Mouse (Mus musculus): ENCODE results near the gene Kcnq2. TPM values are rescaled to one million over a fixed set of nuclear protein-coding genes. Genes with fewer than 3 reads are reported as not detected.

Gene Kcnq2
- total RNA-seq (2021) = under 1 TPM in 1 of 2 experiments, not detected in 1; 0.29 TPM

DNA sequence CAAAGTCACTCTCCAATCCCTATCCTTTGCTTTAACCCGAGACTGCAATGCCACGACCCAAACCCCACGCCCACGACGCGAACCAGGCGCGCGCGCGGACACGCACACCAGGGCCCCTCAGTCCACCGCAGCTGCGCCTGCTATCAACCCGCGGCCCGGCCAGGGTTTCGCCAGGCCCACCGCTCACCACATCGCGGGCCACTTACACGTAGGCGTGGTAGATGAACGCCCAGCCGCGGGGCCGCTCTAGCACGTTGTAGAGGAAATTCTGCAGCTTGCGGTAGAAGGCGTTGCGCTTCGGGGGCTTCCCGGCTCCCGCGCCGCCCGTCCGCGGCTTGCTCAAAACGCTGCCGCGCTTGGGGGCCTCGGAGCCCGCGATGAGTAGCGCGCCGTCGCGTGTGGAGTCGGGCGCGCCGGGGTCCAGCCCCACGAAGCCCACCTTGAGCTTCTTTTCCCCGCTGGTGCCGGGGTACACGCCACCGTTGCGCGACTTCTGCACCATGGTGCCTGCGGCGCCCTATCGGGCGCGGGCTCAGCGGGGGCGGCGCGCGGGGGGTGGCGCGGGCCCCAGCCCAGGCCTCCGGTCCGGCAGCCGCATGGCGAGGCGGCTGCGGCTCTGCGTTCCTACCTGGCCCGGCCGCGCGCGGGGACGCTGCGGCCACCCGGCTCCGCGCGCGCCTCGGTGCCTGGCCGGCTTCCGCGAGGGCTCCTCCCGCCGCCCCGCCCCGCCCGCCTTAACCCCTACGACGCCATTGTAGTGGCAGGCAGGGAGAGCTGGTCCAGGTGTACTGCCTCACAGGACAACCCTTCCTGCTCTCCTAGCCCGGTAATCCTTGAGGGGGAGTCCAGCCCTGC is at the start of gene Kcnq2:
Gene Kcnq2 (minus strand): TSS at position 710 of the 855 bp plus-strand sequence.
- DNase-seq = no peak

GRCm38 (mm10) chr2:181180898-181181297 is 45.8 kb upstream of the Kcnq2 start:
- no peak for DNase-seq

DNA sequence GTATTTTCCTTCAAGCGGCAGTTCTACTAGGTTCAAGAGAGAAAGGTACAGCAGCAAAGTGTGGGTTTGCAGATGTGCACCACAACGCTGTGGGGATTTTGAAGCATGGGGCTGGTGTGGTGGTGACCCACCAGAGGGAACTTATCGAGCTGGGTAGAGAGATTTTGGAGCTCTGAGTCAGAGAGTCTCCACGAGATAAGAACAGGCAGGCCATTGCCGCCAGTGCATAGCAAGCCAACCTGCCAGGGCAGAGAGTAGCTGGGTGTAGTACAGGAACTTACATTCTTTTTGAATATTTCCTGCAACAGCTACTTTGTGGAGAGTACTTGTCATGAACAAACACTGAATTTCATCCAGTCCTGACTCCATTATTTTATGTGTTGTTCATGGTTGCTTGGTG is 43.4 kb upstream of the Kcnq2 start:
- DNase-seq = no peak

GRCm38 (mm10) chr2:181178015-181178414 is 42.9 kb upstream of the Kcnq2 start:
- DNase-seq = no peak

- no peak for DNase-seq
These were observed 39.5 kb upstream of the Kcnq2 start for GRCm38 (mm10) chr2:181174646-181175045.

- DNase-seq = no peak
These were observed 31.4 kb upstream of the Kcnq2 start for GRCm38 (mm10) chr2:181166469-181166868.

GRCm38 (mm10) chr2:181160821-181161220 is 25.7 kb upstream of the Kcnq2 start:
- no peak for DNase-seq

DNA sequence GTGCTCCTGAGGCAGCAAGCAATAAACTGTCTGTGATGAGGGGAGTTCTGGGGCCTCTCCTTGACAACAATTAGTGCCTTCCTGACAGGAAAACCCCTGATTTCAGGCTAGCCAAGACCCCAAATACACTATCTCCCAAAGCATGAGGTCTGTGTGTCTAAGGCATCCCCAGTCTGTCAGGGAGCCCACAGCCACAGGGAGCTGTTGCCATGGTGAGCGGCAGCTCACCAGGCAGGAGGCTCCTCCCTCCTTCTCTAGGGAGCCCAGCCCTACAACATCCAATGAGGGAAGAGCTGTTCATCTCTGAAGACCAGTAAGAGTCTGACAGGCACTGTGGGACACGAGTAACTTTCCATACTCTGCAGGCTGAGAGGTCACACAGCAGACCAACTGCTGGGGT is 24.7 kb upstream of the Kcnq2 start:
- no peak for DNase-seq

DNA sequence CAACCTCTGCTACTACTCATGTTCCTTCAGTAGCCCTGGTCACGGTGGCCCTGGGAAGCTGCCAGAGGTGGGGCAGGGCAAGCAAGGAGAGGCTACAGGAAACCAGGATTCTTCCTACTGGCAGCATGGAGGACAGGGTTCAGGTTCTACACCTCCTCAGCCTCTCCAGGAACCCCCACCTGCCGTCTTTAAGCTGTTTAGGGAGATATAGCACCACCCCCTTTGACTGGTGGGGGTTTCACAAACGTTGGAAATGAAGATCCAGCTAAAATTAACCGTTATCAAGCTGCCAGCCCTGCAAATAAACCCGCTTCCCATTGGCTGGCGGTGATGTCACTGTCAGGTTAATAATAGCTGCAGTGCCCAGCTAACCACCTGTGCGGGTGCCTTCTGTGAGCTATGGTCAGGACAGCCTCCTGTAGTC is 24.0 kb upstream of the Kcnq2 start:
- DNase-seq = peak; percentile 71

- DNase-seq = no peak
These were observed 23.4 kb upstream of the Kcnq2 start for GRCm38 (mm10) chr2:181158471-181158870.

GRCm38 (mm10) chr2:181157716-181158302 is 22.7 kb upstream of the Kcnq2 start:
- no peak for DNase-seq

- no peak for DNase-seq
These were observed 22.1 kb upstream of the Kcnq2 start for GRCm38 (mm10) chr2:181157180-181157579.

- peak; percentile 56 for DNase-seq
These were observed 21.4 kb upstream of the Kcnq2 start, which contains the start of gene Eef1a2 for GRCm38 (mm10) chr2:181156248-181157121. Gene Eef1a2, minus strand, starts transcription at chr2:181157014.

DNA sequence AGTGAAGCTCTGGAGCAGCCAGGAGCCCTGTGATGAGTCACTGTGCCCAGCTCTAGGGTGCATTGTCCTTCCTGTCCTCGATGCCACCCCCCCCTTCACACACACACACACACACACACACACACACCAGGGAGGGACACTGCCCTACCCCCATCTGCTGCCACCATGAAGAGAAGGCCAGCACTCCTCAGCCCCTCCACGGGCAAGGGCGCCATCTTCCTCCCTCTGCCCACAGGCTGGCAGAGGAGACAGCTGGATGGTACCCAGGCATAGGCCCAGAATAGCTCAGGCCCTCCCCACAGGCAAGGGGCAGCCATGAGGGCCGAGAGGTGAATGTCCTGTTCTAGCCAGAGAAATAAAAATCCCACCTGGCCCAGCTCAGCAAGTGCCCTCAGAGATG is 20.7 kb upstream of the Kcnq2 start:
- peak; percentile 57 for DNase-seq

DNA sequence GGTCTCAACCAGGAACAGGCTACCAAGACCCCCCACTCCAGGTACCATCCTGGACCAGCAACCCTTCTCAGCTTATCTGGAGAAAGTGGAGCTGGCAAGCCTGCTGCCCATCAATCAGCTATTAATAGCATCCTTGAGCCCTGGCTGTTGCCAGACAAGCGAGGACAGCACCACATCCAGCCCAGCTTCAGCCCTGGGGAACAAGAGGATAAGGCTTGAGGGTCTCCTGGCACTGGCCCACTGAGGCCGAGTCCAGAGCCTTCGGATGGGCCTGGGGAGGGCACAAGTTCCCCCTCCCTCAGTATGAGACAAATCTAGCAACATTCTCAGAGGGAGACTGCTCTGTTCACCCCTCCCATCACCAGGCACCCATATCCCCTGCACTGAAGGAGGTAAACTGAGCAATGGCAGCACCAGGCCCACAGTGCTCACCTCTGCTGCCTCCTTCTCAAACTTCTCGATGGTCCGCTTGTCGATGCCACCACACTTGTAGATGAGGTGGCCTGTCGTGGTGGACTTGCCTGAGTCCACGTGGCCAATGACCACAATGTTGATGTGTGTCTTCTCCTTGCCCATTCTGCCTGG is 19.8 kb upstream of the Kcnq2 start:
- peak; percentile 37 for DNase-seq

DNA sequence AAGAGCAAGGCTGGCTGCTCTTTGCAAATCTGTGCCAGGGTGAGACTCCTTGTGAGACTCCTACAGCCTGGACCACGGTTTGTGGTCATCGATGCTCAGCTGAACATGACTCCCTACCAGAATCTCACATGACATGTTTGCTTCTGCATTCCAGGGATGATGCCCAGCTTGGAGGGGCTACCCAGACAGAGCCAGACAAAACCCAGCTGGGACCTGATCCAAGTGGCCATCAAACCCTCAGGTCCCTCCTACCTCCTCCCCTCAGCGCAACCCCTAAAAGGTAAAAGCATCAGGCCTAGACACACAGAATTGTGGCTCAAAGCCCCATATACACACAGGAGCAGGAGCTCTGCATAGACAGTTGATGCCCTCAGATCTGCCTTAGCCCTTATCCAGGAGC is 19.3 kb upstream of the Kcnq2 start:
- no peak for DNase-seq

DNA sequence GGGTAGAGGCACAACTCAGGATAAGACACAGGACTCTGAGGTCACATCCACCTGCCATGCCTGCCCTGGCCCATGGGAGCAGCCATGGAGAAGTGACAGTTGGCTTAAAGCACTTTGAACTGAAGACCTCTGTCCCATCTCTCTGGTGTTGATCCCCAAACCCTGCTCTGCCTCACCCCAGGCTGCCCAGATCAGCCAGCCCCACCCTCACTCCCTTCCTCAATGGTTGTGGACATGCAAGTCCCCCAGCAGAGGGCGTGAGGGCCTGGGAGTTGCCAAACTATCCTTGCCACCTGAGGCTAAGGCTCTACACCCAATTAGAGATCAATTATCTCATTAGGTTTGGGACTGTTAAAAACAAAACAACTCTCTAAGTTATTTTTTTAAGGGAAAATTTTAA is 18.7 kb upstream of the Kcnq2 start:
- DNase-seq = peak; percentile 52

DNA sequence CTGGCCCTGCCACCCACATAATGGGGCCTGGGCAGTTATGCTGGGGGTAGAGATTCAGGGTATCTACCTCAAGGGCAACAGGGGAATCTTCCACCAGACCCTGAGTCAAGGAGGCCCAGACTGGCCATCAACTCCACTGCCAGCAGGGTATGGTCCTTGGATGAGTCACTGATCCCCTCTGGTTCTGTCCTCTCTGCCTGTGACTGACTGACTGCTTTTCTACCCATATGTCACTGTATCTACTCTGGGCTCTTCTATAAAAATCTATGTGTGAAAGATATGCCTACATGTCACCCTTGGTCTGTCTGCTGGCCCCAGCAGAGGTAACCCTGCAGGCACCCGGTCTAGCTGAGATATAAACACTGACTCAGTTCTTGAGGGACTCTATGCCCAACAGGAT is 18.0 kb upstream of the Kcnq2 start:
- DNase-seq = no peak

DNA sequence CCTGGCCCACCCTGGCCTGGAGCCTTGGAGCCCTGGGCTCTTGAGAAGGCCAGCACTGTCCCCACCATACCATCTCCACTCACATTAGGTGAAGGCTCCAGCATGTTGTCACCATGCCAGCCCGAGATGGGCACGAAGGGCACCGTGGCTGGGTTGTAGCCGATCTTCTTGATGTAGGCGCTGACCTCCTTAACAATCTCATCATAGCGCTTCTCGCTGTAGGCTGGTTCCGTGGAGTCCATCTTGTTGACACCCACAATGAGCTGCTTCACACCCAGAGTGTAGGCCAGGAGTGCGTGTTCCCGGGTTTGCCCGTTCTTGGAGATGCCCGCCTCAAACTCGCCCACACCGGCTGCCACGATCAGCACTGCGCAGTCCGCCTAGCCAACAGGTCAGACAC is 17.6 kb upstream of the Kcnq2 start:
- no peak for DNase-seq

DNA sequence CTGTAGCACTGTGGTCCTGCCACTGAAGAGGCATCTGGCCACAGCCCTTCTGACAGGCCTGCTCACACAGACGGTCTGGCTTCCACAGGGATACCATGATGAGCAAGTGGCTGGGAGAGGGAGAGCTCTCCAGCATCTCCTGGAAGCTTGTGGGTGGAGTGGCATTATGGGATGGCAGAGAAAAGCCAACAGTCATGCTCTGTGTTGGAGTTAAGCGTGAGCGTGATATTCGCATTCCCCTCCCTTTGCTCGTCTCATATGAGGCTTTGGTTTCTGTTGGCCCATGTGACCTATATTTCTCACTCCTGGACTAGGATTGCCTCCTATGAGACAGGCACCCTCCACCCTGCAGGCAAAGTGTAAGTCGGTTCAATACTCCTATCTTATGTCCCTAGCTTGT is 15.2 kb upstream of the Kcnq2 start:
- DNase-seq = no peak

DNA sequence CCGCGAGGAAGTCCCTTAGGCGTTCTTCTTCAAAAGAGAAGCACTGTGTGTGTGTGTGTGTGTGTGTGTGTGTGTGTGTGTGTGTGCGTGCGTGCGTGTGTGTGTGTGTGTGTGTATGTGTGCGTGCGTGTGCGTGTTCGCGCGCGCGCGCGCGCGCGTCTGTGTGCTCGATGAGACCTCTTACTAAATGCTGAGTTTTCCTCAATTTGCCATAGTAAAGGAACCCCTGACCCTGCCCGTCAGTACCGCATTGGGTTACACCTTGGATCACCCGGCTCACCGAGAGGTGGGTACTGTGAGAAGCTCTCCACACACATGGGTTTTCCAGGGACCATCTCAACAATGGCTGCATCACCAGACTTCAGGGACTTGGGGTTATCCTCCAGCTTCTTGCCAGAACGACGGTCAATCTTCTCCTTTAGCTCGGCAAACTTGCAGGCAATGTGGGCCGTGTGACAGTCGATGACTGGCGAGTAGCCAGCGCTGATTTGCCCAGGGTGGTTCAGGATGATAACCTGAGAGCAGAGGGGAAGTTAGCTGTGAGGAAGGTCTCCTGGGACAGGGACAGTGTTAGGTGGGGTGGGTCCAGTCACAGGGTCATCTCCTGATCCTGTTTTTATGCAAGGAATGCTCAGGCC is 13.3 kb upstream of the Kcnq2 start:
- no peak for DNase-seq

Measured in heart, postnatal 4 days (tissue).